Mouse (Mus musculus): ENCODE data around the gene Pkd2l1.

DNA sequence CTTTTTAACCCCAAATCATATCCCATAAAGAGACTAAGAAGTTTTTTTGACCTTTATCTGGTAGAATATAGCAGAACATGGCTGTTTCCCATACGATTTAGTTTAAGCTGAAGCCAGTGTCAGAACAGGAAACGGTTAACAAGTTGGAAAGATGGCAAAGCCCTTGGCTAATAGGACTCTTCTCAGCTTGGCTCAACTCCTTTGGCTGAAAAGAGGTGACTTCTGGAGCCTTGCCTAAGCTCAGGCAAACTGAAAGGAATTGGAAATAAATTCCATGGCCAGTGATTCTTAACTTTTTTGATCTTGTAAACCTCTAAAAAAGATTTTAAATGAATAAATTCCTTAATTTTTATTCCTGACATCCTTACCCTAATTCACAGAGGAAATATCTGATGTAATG, 37.5 kb upstream of the Pkd2l1 start:
- TF ChIP-seq USF1 (IDR thresholded peaks at IDR 0.05; ENCODE audit: low read depth): no peak
- TF ChIP-seq CTCF (IDR thresholded peaks at IDR 0.05; ENCODE audit: control insufficient read depth, insufficient read depth, insufficient read length): no peak
- no peak for TF ChIP-seq MAX (IDR thresholded peaks at IDR 0.05)
- TF ChIP-seq FOSL1 (IDR thresholded peaks at IDR 0.05; ENCODE audit: insufficient read depth, low read length, poor library complexity, severe bottlenecking): no peak
- no peak for TF ChIP-seq CEBPB (IDR thresholded peaks at IDR 0.05; ENCODE audit: low read depth)
- TF ChIP-seq MYOG (IDR thresholded peaks at IDR 0.05; ENCODE audit: control insufficient read depth, extremely low read depth, insufficient read length): no peak
- no peak for TF ChIP-seq MYOD1 (IDR thresholded peaks at IDR 0.05; ENCODE audit: control insufficient read depth, insufficient read length, low read depth)
